Mouse (Mus musculus) layer of hippocampus, adult 2 months (tissue): ENCODE data around the gene 4930432K21Rik. TPM values are rescaled to one million over a fixed set of nuclear protein-coding genes. Genes with fewer than 3 reads are reported as not detected.

ENCODE experiments used
- DNase-seq, 2 experiments: peaks; one replicate each; pipeline ENCODE4 v3.0.0; 2022; ENCODE audit warnings: low spot score in 2 of 2
- H3K27ac ChIP-seq: fragments of 200-600 bp; 2 replicates; pipeline ENCODE4 v1.8.1; 2022
- H3K4me3 ChIP-seq: fragments of 200-600 bp; 2 replicates; pipeline ENCODE4 v1.8.1; 2022; ENCODE audit warnings: mild to moderate bottlenecking
- CTCF ChIP-seq: fragments of 200-600 bp; conservative IDR thresholded peaks from 2 replicates; pipeline ENCODE4 v1.8.1; 2022; ENCODE audit warnings: antibody characterized with exemption, mild to moderate bottlenecking, moderate library complexity
- microRNA-seq, 2 experiments: library from miRNA; unstranded; fragments of <30 nt; microRNA quantifications; one replicate each; pipeline ENCODE4 v1.2.0; 2021
- total RNA-seq, 2 experiments: library from RNA; stranded (reverse); gene quantifications; 2 replicates each; pipeline ENCODE4 v1.2.3; 2021

4930432K21Rik gene
- total RNA-seq, 2 experiments from 2014 or later: 2.1 to 2.9 TPM

GRCm38 (mm10) chr8:84210167-84210791 lies 62.5 kb downstream of the 4930432K21Rik start:
- Histone ChIP-seq H3K27ac (peak overlapping the region; percentile 56), H3K4me3 (peak overlapping the region; percentile 36; the same call in 1 of the 2 replicates)
- peak; percentile 97 for TF ChIP-seq CTCF
- DNase-seq: peak in 1 of 2 experiments; percentile 90

DNA sequence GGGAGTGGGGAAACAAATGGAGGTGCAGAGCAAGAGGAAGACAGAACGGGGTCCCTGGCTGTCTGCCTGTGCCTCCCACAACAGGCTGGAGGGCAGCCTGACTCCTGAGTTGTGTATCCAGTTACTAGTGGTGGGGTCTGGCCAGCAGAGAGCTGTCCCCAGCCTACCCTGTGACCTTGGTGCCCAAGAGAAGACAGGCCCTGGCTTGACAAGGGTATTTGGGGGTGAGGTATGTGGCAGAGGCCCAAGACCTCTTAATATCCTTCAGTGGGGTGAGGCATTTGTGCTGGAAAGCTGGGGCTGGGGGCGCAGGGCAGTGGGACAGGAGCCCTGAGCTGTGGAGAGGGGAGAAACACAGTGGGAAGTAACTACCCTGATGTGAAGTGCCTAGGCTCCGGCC lies 63.4 kb downstream of the 4930432K21Rik start:
- no peak for TF ChIP-seq CTCF

GRCm38 (mm10) chr8:84211881-84212563 lies 64.2 kb downstream of the 4930432K21Rik start:
- TF ChIP-seq CTCF: no peak
- no peak overlapping the region for H3K4me3 ChIP-seq
- no peak overlapping the region for H3K27ac ChIP-seq
- no peak for DNase-seq

More for the DNA sequence above, 63.4 kb downstream of the 4930432K21Rik start:
- Histone ChIP-seq H3K4me3 (no peak overlapping the region), H3K27ac (no peak overlapping the region)
- no peak for DNase-seq

DNA sequence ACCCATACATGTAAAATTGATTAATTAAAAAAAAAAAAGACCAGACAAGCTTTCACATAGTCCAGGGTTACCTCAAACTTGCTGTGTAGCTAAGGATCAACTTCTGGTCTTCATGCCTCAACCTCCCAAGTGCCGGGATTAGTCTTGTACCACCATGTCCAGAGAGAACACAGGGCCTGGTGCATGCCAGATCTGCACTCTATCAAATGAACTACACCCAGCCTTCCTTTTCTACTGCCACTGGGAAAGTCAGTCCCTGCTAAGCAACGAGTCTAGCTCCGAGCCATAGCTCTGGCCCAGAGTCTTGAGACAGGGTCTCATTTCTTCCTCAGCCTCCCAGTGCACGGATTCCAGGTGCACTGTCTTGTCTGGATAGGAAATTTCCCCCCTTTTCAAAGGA lies 65.5 kb downstream of the 4930432K21Rik start:
- H3K27ac ChIP-seq: no peak overlapping the region
- TF ChIP-seq CTCF: no peak
- DNase-seq: no peak
- no peak overlapping the region for H3K4me3 ChIP-seq

DNA sequence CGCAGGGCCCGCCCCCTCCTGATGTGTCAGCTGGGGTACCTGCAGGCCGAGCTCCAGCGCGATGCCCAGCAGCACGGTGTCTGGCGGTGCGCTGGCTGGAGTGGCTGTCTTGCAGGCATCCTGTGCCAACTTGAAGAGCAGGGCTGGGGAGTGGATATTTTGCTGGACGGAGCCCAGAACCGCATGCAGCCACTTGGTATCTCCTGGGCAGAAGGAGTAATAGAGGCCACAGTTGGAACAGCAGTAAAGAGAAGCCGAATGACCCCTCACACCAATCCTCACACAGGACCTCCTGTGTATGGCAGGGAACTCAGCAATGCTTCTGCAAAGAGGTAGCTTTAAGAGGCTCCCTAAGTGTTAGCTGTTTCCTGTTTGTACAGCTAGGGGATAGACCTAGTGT lies 69.4 kb downstream of the 4930432K21Rik start:
- no peak for TF ChIP-seq CTCF
- Histone ChIP-seq H3K4me3 (no peak overlapping the region), H3K27ac (no peak overlapping the region)
- no peak for DNase-seq

GRCm38 (mm10) chr8:84218143-84218542 lies 70.3 kb downstream of the 4930432K21Rik start:
- Histone ChIP-seq H3K4me3 (no peak overlapping the region), H3K27ac (no peak overlapping the region; the same call in 1 of the 2 replicates)
- no peak for DNase-seq
- TF ChIP-seq CTCF: no peak

GRCm38 (mm10) chr8:84220105-84220504 lies 72.3 kb downstream of the 4930432K21Rik start:
- peak overlapping the region; percentile 69; the same call in 1 of the 2 replicates for H3K27ac ChIP-seq
- TF ChIP-seq CTCF: no peak
- no peak overlapping the region; the same call in 1 of the 2 replicates for H3K4me3 ChIP-seq
- no peak for DNase-seq

Small RNA genes lying within 50 kb of the gene (microRNA-seq; reads per million reads assigned to microRNA genes)
- gene Gm25110 (0 reads per million in 2 experiments), gene Mir181c (2,269 to 2,479 reads per million in 2 experiments), gene Mir181d (1,750 to 2,114 reads per million in 2 experiments), gene Mir23a (6,844 to 11,668 reads per million in 2 experiments), gene Mir24-2 (0 reads per million in 2 experiments), gene Mir27a (110 to 211 reads per million in 2 experiments), gene Mir3074-2 (0 reads per million in 2 experiments)

Other genes with a start within 250 kb of the 4930432K21Rik start
- gene Adgrl1, start 247.9 kb upstream of the 4930432K21Rik start, total RNA-seq: 100 to 1,000 TPM; 328 to 329 TPM
- gene Gm10644, start 192.8 kb upstream of the 4930432K21Rik start, total RNA-seq: under 1 TPM; 0.44 to 0.87 TPM
- gene Asf1b, start 192.5 kb upstream of the 4930432K21Rik start, total RNA-seq: under 1 TPM; 0.44 to 0.82 TPM
- gene Prkaca, start 175.0 kb upstream of the 4930432K21Rik start, total RNA-seq: 100 to 1,000 TPM; 256 to 257 TPM
- gene Samd1, start 150.4 kb upstream of the 4930432K21Rik start, total RNA-seq: 10 to 100 TPM; 40.7 to 41.2 TPM
- gene 1700067K01Rik, start 146.5 kb upstream of the 4930432K21Rik start, total RNA-seq: under 1 TPM; 0.66 to 0.82 TPM
- gene 2210011C24Rik, start 135.9 kb upstream of the 4930432K21Rik start, total RNA-seq: 1 to 10 TPM in 1 of 2 experiments, not detected in 1; 1.1 TPM
- gene Palm3, start 126.6 kb upstream of the 4930432K21Rik start, total RNA-seq: 1 to 10 TPM; 2.8 TPM
- 1 to 10 TPM; 2.0 TPM for gene Il27ra, start 105.4 kb upstream of the 4930432K21Rik start, total RNA-seq
- not detected for gene Rln3, start 103.0 kb upstream of the 4930432K21Rik start, total RNA-seq
- 1 to 10 TPM; 4.2 to 6.7 TPM for gene Gm10643, start 82.9 kb upstream of the 4930432K21Rik start, total RNA-seq
- 10 to 100 TPM; 28.7 to 33.3 TPM for gene Rfx1, start 81.2 kb upstream of the 4930432K21Rik start, total RNA-seq
- gene Dcaf15, start 43.3 kb upstream of the 4930432K21Rik start, total RNA-seq: 10 to 100 TPM; 21.2 to 22.5 TPM
- not detected for gene Podnl1, start 22.0 kb upstream of the 4930432K21Rik start, total RNA-seq
- 10 to 100 TPM; 53.2 to 57.8 TPM for gene Cc2d1a, start 89 bp upstream of the 4930432K21Rik start, total RNA-seq
- 1 to 10 TPM; 2.6 to 5.0 TPM for gene Nanos3, start 37.2 kb downstream of the 4930432K21Rik start, total RNA-seq
- gene Zswim4, start 89.0 kb downstream of the 4930432K21Rik start, total RNA-seq: 10 to 100 TPM; 18.0 to 19.3 TPM
- gene D8Ertd738e, start 101.7 kb downstream of the 4930432K21Rik start, total RNA-seq: 100 to 1,000 TPM; 143 to 146 TPM
- 10 to 100 TPM; 19.0 to 21.9 TPM for gene Mri1, start 109.3 kb downstream of the 4930432K21Rik start, total RNA-seq
- gene Ccdc130, start 122.4 kb downstream of the 4930432K21Rik start, total RNA-seq: 10 to 100 TPM; 31.9 to 35.9 TPM
- gene Cacna1a, start 240.4 kb downstream of the 4930432K21Rik start, total RNA-seq: 100 to 1,000 TPM; 207 to 219 TPM